Mouse (Mus musculus) midbrain, embryonic 16.5 days (tissue): Measurements from ENCODE around the gene Pde4b. TPM values are rescaled to one million over a fixed set of nuclear protein-coding genes. Genes with fewer than 3 reads are reported as not detected.

Experiments used
- ATAC-seq: fragments of 200-750 bp; cut with Nextera tagmentation; 2 replicates; pipeline ENCODE4 v1.8.0; 2017; ENCODE audit warnings: moderate TSS enrichment
- H3K27ac ChIP-seq: fragments of 300-500 bp; sonication (generic); 2 replicates; pipeline ENCODE4 v1.5.1; 2014; ENCODE audit warnings: mild to moderate bottlenecking, low read length, mixed read lengths
- H3K27me3 ChIP-seq: fragments of 300-500 bp; sonication (generic); 2 replicates; pipeline ENCODE4 v1.6.1; 2014; ENCODE audit warnings: low read depth, low read length, mixed read lengths; ENCODE audit not compliant: control insufficient read depth, insufficient read depth
- H3K36me3 ChIP-seq: fragments of 300-500 bp; sonication (generic); 2 replicates; pipeline ENCODE4 v1.6.1; 2014; ENCODE audit warnings: mild to moderate bottlenecking, low read length, moderate library complexity, mixed read lengths; ENCODE audit not compliant: control insufficient read depth, insufficient read depth
- H3K4me1 ChIP-seq: fragments of 300-500 bp; sonication (generic); 2 replicates; pipeline ENCODE4 v1.6.1; 2014; ENCODE audit warnings: mild to moderate bottlenecking, low read length, mixed read lengths; ENCODE audit not compliant: control insufficient read depth, insufficient read depth
- H3K4me2 ChIP-seq: fragments of 300-500 bp; sonication (generic); 2 replicates; pipeline ENCODE4 v1.6.1; 2014; ENCODE audit warnings: mild to moderate bottlenecking, low read length, mixed read lengths
- H3K4me3 ChIP-seq: fragments of 300-500 bp; sonication (generic); 2 replicates; pipeline ENCODE4 v1.5.1; 2014; ENCODE audit warnings: low read depth, mild to moderate bottlenecking, low read length, moderate library complexity, mixed read lengths
- H3K9ac ChIP-seq: fragments of 300-500 bp; sonication (generic); 2 replicates; pipeline ENCODE4 v1.6.1; 2014; ENCODE audit warnings: low read depth, low read length, mixed read lengths
- H3K9me3 ChIP-seq: fragments of 300-500 bp; sonication (generic); replicated peaks from 2 replicates; pipeline ENCODE4 v1.6.1; 2014; ENCODE audit warnings: mild to moderate bottlenecking, low read length, mixed read lengths; ENCODE audit not compliant: control insufficient read depth, poor library complexity, severe bottlenecking
- WGBS: fragments of 180-500 bp; shearing (Covaris S2); extraction: QIAGEN DNeasy Blood & Tissue Kit; methylation state at CpG from one replicate; pipeline ENCODE4 v1.1.7; 2014; 5-methylcytosine and 5-hydroxymethylcytosine counted together
- polyA plus RNA-seq: library from polyadenylated mRNA; unstranded; fragments of >200 nt; fragmentation: Nextera tagmentation; extraction: Ambion mirVana; gene quantifications from 2 replicates; pipeline ENCODE4 v1.2.1, GENCODE M21; 2015

Pde4b gene
- polyA plus RNA-seq, 1 experiment from 2014 or later: 64.5 TPM

DNA sequence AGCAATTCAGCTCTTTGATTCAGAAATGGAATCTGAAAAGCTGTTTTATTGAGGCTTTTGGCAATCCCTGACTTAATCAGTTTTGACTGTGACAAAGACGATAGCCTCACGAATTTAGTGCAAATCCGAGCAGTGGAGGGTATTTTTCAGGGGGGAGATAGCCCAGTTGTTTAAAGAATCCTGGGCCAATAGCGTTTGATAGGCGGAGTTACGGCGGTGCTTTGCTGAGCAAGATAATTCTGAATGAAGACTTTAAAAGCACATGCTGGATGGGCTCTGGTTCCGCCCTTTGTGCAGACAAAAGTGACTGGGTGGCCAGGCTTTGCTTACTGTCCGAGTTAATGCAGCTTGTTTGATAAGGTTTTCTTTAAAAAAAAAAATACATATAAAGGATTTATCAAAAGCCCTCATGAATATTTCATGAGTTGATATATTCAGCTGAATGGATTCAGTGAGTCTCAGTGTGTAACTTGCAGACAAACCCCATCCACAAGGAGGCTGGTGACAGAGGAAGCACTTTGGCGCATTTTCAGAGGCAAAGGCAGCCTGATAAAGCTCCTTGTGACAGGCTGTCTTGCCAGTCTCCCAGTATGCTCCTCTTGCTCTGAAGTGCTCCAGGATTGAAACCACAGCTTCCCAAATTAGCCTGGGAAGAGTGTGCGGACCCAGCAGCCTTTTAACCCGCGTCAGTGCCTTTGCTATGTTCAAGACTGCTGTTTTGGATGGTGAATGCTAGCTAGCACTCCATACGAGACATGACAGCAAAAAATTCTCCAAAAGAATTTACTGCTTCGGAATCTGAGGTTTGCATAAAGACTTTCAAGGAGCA lies 167.3 kb downstream of the Pde4b start:
- Histone ChIP-seq H3K36me3 (no peaks in the 10 kb centered on the region), H3K9me3 (no peaks in the 10 kb centered on the region), H3K4me1 (peaks cover 20% of the 10 kb centered on the region), H3K4me2 (peak overlapping the region; percentile 77), H3K27ac (peak overlapping the region; percentile 79), H3K9ac (peak overlapping the region; percentile 73), H3K27me3 (no peaks in the 10 kb centered on the region), H3K4me3 (peak overlapping the region; percentile 46)
- ATAC-seq: peak; percentile 92
- under 1% methylated on average over 15 of the region's 15 CpGs for WGBS

DNA sequence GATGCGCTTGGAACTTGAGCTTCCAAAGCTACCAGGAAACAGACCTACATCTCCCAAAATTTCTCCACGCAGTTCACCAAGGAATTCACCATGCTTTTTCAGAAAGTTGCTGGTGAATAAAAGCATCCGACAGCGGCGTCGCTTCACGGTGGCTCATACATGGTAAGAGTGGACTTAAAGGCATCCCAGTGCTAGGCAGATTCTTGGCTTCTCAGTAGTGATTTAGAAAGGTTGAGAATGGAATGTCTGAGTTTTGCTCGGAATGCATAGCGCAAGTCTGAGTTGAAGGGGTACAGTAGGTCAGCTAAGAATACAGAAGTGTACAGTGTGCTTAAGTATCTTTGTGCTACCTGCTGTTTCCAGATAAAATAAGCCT lies 167.9 kb downstream of the Pde4b start:
- Histone ChIP-seq H3K4me1 (peaks cover 23% of the 10 kb centered on the region), H3K36me3 (no peaks in the 10 kb centered on the region), H3K4me2 (peak overlapping the region; percentile 77), H3K9ac (peak overlapping the region; percentile 73), H3K27ac (peak overlapping the region; percentile 79), H3K4me3 (peak overlapping the region; percentile 46), H3K27me3 (no peaks in the 10 kb centered on the region), H3K9me3 (no peaks in the 10 kb centered on the region)
- 7% methylated on average over 9 of the region's 9 CpGs for WGBS
- no peak for ATAC-seq

DNA sequence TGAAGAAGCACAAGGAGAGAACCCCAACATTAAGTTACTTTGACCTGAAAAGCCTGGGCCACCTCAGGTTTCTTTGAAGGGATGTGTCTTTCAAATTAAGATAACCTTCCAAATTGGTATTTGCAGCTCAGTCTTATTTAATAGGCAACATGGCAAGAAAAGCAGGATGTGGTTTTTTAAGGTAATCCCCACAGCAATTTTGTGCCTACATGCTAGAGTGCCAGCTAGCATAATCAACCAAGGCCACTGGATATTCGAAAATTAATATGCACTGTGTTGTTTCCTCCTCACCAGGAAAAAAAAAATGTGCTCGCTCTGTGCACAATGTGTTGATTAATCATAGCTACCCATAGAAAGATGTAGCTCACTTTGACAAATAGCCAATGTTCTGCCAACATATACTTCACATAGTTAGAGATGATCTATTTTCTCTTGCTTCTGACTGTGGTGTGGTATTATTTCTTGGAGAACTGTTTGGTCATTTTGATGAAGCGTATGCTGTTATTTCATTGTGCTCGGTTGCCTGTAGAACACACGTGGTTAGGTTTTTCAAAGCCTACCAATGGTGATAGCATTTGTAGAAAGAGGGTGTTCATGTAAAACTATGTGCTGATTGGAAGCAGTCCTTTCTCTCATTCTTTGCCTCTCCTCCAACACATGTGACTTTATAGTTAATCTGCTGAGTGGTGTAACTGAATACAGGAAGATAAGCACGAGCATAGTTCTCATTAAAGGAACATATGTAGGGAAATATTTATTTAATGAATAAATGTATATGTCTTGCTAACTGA lies 169.0 kb downstream of the Pde4b start:
- Histone ChIP-seq H3K4me3 (peak overlapping the region; percentile 37), H3K27me3 (no peaks in the 10 kb centered on the region), H3K4me1 (peaks cover 25% of the 10 kb centered on the region), H3K9ac (peak overlapping the region; percentile 11), H3K36me3 (no peaks in the 10 kb centered on the region), H3K4me2 (peak overlapping the region; percentile 77), H3K27ac (peak overlapping the region; percentile 46; the same call in 1 of the 2 replicates), H3K9me3 (no peaks in the 10 kb centered on the region)
- WGBS: 52% methylated on average over 6 of the region's 6 CpGs
- ATAC-seq: no peak

DNA sequence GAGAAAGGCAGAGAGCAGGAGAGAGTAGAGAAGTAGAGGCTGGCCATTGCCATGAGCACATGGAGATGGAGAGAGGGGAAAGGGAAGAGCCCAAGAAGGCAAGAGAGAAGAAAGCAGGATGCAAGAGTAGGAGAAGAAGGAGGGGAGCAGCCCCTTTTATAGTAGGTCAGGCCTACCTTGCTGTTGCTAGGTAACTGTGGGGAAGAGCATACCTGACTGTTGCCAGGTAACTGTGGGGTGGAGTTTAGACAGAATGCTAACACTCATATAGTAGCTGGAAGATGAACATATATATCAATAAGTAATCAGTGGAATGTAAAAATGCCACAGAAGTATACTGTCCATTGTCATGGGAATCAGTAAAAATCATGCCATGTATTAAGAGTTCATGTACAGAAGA lies 172.9 kb downstream of the Pde4b start:
- Histone ChIP-seq H3K4me2 (no peak overlapping the region), H3K4me3 (no peak overlapping the region), H3K27ac (no peak overlapping the region), H3K4me1 (peaks cover 20% of the 10 kb centered on the region), H3K27me3 (no peaks in the 10 kb centered on the region), H3K9me3 (no peaks in the 10 kb centered on the region), H3K9ac (no peak overlapping the region), H3K36me3 (no peaks in the 10 kb centered on the region)
- ATAC-seq: peak; percentile 65

DNA sequence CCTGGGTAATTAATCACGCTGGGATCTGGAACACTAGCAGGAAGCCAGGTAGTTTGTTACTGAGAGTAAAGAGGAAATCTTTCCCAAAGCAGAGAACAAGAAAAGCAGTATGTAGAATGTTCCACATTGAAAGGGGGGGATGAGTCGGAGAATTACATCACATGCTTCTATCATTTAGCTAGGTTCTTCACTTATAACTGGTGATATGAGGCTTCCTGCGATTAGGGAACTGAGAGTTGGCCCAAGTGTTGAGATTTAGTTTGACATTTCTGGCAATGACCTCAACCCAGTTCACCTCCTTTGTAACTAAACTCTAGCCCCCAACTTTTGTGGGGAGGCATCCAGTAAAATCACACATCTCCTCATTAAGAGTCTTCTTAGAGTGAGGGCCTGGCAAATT lies 185.0 kb downstream of the Pde4b start:
- H3K4me2 ChIP-seq: no peak overlapping the region
- no peak for ATAC-seq
- no peak overlapping the region for H3K27ac ChIP-seq
- no peaks in the 10 kb centered on the region for H3K27me3 ChIP-seq
- H3K36me3 ChIP-seq: no peaks in the 10 kb centered on the region
- no peak overlapping the region for H3K9ac ChIP-seq
- H3K9me3 ChIP-seq: no peaks in the 10 kb centered on the region
- no peak overlapping the region for H3K4me3 ChIP-seq
- 85% methylated on average over 3 of the region's 3 CpGs for WGBS
- H3K4me1 ChIP-seq: no peaks in the 10 kb centered on the region

DNA sequence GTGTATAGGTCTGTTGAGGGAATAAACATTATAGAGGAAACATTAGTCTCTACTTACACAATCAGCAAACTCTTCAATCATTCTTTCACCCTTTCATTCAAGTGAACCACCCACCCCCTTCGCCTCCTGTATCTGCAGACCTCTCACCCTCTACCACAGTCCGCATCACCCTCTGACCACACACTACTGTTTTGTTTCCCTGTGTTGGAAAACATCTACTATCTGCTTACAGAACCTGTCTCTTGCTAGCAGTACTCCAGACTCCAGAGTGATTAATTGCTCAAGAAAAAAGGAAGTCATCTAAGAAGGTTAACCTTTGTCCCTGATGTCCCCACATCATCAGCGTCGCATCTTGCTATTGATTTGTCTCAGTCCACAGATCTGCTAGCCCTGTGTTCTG lies 185.4 kb downstream of the Pde4b start:
- 94% methylated on average over 4 of the region's 4 CpGs for WGBS
- Histone ChIP-seq H3K9me3 (no peaks in the 10 kb centered on the region), H3K4me1 (no peaks in the 10 kb centered on the region), H3K27me3 (no peaks in the 10 kb centered on the region), H3K9ac (no peak overlapping the region), H3K27ac (no peak overlapping the region), H3K4me2 (no peak overlapping the region), H3K4me3 (no peak overlapping the region), H3K36me3 (no peaks in the 10 kb centered on the region)
- no peak for ATAC-seq

DNA sequence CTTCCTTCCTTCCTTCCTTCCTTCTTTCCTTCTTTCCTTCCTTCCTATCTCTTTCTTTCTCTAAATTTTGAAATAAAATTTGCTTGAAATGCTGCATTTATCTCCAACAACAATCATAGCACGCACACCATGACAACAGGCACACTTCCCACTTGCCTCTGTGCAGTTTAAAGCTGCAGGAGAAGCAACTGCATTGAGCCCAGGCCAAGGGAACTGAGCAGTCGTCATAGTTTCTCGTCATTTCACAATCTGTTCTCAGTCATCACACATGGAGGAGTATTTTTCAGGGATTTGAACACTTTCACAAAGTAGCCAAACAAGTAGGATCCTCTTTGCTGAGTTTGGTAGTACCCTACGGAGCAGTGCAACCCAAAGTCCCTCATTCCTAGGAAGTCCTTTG lies 188.4 kb downstream of the Pde4b start:
- 74% methylated on average over 4 of the region's 4 CpGs for WGBS
- ATAC-seq: no peak

DNA sequence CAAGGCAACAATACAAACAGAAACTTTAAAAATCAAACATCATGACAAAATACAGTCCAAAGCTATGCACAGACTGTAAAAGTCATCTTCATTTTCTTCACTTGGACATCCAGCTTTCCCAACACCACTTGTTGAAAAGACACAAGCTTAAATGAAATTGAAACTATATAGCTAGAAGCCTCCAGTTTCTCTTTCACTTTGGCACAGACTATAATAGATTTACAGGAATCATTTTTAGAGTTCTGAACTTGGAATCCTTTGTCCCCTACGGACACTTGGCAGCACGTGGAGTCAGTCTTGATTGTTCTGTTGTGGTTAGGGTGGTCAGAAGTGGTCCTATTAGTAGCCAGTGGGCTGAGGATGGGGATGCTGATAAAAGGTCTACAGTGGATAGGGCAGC lies 191.6 kb downstream of the Pde4b start:
- Histone ChIP-seq H3K36me3 (no peaks in the 10 kb centered on the region), H3K9me3 (no peaks in the 10 kb centered on the region), H3K9ac (no peak overlapping the region), H3K4me3 (no peak overlapping the region), H3K4me2 (no peak overlapping the region), H3K27ac (no peak overlapping the region), H3K4me1 (no peaks in the 10 kb centered on the region), H3K27me3 (no peaks in the 10 kb centered on the region)
- 74% methylated on average over 2 of the region's 2 CpGs for WGBS
- ATAC-seq: no peak

More for the DNA sequence above, 188.4 kb downstream of the Pde4b start:
- H3K9ac ChIP-seq: no peak overlapping the region
- H3K4me1 ChIP-seq: no peaks in the 10 kb centered on the region
- no peaks in the 10 kb centered on the region for H3K36me3 ChIP-seq
- no peak overlapping the region for H3K4me2 ChIP-seq
- H3K9me3 ChIP-seq: no peaks in the 10 kb centered on the region
- no peaks in the 10 kb centered on the region for H3K27me3 ChIP-seq
- 0 out of 2 replicates have a peak overlapping the region, but pooled peaks have one; percentile 11 for H3K27ac ChIP-seq
- H3K4me3 ChIP-seq: no peak overlapping the region

DNA sequence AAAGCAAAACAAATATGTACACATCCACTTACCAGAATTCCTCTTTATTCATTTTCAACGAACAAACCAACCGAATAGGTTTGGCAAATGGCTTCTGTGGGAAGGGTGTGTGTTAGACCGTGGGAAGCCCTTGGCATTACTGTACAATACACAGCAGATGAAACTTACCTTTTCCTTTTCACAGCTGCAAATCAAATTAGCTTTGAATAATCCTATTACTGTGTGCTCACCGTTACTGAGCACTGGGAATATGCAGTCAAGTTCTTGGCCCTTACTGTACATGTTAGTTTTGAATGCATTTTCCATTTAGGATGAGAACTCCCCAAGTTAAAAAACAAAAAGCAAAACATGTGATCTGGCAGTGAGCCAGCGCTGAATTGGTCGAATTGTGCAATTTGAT lies 199.8 kb downstream of the Pde4b start:
- H3K4me1 ChIP-seq: no peaks in the 10 kb centered on the region; the same call in 1 of the 2 replicates
- 61% methylated on average over 6 of the region's 6 CpGs for WGBS
- no peak overlapping the region for H3K4me3 ChIP-seq
- no peaks in the 10 kb centered on the region for H3K9me3 ChIP-seq
- 0 out of 2 replicates have a peak, but pooled peaks have one; percentile 45 for ATAC-seq
- H3K9ac ChIP-seq: no peak overlapping the region
- no peaks in the 10 kb centered on the region for H3K27me3 ChIP-seq
- H3K4me2 ChIP-seq: no peak overlapping the region
- no peaks in the 10 kb centered on the region for H3K36me3 ChIP-seq
- no peak overlapping the region for H3K27ac ChIP-seq
